Mouse (Mus musculus) kidney, postnatal 25 days (tissue): Measurements from ENCODE around the gene Dnajc25.

Source experiments
- DNase-seq, 2 experiments: peaks; one replicate each; pipeline ENCODE4 v3.0.0; 2021; ENCODE audit warnings: mixed read lengths in 2 of 2

Gene Dnajc25

DNA sequence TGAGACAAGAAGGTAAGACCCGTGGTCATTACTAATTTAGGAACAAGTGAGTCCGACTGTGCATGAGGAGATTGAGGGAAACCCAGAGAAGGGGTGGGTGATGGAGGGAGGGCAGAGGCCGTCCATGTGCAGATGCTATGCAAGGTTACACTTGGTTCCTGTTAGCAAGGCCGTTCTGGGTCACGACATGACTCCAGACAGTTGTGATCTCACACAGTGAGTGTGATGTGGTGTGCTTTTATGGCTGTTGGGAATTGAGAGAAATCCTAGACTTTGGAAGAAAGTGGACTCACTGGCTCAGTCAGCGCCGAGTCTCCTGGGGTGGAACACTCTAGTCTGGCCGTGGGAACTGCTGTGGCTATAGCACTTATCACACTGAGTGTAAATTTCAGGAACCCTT lies 11.3 kb downstream of the Dnajc25 start:
- DNase-seq = no peak

DNA sequence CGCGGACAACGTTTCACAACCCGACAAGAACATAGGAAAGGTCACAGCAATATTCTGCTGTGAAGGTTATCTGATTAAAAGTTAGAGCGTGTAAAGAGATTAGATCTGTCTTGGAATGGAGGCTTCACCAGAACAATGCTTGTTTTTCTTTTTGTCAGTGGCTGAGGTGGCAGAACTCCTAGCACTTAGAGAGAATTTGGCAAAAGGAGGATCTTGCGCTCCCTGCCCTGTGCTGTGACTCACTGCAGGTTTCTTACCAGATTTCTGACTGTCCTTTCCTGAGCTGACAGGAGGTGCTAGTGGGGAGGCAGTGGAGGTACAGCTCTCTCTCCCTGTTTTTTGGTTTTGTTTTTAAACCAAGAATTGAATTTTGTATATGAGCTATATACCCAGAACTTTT lies 12.2 kb downstream of the Dnajc25 start:
- DNase-seq = no peak

DNA sequence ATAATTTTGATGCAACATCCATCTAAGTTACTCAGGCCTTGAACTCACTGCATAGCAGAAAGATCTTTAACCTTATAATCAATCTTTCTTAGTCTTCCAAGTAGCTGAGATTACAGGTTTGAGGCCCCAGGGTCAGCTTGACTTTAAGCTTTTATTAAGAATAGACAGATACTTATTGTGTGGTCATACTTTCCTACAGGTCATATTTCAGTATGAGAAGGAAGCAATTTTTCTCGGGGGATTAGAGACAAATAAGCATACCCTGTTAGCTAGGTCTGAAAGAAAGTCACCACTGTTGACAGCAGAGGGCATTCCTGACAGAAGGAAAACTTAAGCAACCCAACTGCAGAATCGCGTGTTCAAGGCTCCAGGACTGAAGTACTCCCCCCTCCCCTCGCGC lies 13.1 kb downstream of the Dnajc25 start:
- no peak for DNase-seq

DNA sequence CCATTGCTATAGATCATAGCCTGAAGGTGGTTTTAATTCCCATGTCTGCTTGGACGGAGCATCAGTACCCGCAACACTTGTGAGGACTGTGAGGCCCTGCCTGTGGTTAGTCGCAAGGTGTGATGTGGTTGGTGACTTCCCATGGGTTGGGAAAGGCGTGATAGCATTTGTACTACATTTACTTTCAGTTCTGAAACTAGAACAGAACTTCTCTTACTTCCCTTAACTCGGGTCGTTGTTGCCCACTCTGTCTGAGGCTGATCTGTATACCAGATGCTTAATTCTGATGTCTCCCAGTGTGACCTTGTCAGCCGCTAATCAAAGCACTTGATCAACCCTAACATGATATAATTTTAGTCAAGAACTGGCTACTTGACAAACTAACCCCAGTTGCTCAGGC lies 14.3 kb downstream of the Dnajc25 start:
- DNase-seq = no peak

DNA sequence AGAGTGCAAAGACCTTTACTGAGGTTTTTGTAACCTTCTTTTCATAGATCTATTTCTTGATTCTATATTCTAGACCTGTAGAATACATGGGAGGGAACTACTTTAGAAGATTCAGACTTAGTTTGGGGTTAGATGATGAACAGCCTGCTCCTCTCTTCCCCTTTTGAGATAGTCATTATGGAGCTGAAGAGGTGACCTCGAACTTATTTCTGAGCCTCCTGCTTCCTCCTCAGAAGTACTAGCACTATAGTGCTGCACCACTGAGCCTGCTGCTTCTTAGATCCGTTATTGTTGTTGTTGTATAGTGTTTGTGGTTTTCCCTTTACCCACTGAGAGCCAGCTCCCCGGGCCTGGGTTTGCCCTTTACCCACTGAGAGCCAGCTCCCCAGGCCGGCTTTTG lies 14.8 kb downstream of the Dnajc25 start:
- no peak for DNase-seq

DNA sequence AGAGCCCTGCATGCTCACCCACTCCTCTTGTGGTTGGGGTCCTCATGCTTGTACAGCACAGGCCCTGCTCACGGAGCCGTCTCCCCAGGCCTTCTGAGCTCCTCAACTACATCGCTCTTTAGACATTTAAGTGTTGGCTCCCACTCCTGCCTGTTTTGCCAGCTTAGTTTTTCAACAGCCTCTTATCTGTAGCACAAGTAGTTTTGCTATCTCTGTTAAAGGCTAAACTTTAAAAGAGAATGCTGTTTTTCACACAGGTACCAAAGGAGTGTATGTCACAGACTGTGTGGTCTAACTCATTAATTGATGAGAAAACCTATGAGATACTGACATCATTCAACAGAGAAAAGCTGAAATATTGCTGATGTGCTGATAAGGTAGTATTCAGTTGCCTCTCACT lies 16.6 kb downstream of the Dnajc25 start:
- DNase-seq = no peak

DNA sequence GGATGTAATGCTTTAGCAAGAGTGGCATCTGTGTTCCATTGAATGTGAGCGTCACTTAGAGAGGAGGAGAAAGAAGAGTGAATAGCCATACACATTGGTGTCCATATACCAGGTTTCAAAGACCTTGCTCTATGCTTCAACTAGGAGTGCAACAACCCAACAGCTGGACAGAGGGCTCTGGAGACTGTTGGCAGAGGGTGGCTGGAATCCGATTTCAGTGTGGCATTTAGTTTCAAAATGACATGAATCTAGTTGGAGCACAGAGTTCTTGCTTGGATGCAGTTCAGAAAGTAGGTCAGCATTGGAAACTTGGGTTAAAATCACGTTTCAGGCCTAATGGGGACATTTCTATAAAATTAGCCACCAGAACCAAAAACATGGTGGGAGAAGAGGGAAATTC lies 20.3 kb downstream of the Dnajc25 start:
- DNase-seq = no peak

DNA sequence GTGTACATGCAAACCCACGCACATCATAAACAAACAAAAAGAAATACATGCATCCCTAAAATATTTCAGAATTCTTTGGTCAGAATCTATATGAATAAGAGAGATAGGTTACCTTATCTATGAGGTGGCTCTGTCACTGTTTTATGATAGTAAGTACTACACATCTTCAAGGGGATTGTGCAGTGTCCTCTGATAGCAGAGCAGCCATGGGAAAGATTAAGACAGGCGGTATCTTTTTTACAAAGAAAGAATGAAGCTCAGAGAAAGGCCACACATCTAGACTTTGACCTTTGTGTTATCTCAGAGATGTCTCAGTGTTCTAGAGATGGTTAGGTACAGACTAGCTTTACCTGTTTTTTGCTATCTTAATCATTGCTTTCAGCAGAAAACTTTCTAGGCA lies 22.1 kb downstream of the Dnajc25 start:
- no peak for DNase-seq

DNA sequence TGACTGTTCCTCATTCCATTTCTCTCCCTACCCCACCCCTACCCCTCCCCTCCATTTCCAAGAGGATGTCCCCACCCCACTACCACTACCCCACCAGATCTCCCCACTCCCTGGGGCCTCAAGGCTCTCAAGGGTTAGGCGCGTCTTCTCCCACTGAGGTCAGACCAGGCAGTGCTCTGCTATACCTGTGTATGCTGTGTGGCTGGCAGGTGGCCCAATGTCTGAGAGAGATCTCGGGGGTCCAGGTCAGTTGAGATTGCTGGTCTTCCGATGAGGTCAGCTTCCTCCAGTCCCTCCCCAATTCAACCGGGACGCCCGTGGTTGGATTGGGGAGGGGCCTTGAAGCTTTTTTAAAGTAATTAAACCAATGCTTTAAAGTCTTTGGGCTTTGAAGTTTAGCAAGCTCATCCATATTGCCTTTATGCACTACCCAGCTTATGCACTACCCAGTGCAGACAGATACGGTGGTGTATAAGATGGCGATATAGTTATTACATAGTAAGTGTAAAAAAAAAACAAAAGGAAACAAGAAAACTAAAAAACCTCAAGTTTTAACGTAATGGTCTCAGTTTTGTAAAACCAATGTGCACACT lies 39.6 kb downstream of the Dnajc25 start:
- DNase-seq = peak in 1 of 2 experiments; percentile 39

DNA sequence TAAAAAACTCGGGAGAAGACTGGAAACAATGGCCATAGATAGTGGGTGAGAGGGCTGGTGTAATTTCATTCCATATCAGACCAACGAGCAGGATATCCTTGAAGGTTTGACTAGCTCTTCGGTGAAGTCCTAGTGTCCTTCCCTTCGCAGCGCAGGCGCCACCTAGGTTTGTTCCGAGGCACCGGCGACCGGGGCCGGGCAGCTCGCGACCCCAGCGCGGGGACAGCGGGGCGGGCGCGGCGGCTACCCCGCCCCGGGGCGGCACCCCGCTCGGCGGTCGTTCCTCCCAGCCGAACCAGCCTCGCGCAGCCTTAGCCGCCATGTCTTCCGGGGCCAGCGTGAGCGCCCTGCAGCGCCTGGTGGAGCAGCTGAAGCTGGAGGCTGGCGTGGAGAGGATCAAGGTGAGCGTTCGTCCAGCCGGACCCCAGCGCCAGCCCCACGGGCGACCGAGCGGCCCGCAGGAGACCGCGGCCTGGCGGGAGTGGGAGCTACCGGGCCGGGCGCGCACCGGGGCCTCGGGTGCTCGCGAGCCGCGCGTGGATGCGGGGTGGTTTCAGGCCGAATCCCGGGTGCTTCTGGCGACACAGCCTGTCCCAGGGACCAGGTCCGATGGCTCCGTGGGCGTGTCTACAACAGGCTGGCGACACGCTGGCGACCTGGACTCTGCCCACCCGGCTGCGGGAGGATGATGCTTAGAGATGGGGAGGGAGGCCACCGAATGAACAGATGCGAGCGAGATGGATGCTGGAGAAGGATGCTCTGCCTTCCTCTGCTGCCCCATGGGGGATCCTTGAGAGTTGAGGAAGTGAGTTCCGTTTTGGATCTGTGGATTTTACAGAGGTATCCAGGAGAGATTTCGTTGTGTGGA lies 40.3 kb downstream of the Dnajc25 start, which contains the start of gene Gng10:
Gene Gng10, plus strand, starts transcription at position 171 of the 868 bp plus-strand sequence.
- DNase-seq = peak; percentile 61 to 82

DNA sequence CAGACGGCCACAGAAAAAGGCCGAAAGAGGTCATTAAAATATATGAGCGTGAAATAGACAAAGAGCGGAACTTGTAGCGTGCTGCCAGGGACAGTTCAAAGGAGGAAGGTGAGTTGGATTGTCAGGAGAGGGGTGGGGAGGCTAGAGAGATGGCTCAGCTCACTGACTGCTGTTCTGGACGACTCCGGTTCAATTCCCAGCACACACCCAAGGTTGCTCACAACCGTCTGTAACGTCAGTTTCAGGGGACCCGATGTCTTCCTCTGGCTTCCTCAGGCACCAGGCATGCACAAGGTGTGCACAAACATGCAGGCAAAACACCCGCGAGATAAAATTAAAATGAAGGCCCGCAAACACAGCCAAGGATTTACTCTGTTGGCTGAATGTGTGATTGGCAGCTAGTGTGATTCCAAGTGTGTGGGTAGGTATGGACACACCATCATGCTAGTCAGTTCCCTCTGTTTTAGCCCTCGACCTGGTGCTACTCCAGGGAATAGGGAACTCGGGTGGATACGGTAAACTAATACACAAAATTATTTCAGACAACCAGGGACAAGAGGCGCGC lies 41.0 kb downstream of the Dnajc25 start:
- no peak for DNase-seq

DNA sequence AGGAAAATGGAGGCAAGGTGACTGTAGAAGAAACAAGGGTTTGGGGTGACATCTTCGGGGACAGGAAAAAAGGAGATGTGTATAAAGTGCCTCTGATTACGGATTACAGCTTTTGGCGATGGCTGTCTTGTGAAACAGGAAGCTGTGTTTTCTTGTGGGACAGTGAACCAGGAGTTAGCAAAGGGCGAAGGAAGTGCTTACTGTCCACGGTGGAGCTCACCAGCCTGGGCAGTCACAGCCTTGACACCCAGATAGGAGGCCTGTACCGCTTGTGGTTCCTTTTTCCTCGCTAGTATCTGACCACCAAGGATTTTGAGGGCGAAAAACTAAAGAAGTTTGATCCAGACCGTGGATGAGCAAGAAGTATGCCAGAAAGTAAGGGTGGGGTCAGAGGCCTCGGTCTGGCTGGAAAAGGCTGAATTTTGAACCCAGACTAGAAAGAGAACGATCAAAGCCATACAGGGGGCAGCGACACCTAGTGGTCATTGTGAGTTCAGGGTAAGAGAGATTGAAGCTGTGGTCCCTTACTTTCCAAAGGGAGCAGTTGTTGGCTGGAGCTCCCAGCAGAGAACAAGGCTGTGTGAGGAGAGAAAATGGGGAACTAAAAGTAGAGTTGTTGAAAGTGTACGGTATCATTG lies 41.7 kb downstream of the Dnajc25 start:
- peak; percentile 62 to 84 for DNase-seq

DNA sequence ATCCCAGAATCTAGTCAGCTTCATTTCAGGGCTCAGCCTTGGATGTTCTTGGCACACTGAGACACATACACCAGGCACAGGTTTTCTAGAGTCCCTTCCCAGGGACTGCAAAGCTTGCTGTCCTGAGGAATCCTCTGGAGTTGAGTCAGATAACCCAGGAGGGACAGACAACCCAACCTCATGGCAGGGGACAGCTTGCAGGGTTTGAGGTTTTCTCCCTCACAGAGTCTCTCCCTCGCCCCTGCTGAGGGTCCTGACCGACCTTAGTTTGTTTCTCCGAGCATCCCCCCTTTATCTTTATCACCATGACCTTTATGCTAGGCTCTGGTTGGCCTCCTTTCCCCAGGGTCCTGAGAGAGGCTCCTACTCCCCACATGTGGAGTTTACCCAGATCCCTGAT lies 42.7 kb downstream of the Dnajc25 start:
- DNase-seq = no peak

DNA sequence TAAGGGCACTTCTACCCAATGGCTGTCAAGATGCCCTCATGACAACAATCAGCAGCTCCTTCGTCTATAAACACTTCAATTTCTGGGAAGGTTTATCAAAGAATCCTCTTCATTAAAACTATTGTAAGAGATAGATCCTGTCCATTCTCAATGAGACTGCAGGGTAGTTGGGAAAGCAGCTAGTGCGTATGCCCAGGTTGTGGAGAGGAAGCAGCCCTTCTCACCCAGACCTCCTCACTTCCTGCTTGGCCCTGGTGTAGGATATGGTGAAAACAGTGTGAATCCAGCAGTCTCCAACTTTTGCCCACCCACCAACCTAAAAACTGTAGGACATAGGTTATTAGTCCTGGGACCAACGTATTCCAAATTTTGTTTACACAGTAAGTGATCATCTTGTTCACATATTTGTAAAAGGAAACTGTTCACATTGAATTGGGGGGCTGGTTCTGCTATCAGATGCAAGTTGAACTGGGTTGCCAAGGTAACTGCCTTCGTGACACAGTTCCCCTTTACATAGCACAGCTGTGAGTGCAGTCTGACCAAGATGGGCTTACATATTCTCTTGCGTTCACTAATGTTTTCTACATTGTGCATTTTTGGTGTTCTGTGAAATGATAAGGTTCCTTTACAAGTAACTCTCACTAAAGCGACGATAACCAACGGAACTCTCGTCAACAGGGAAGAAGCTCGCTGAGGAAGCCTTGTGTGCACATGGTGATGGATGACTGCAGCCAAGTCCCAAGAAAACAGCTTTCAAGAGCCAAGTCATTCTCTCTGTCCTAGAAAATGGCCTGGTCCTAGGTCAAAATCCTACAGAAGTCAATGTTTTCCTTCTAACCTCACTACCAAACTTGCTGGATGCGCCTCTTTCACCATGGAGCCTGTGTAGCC lies 45.8 kb downstream of the Dnajc25 start:
- DNase-seq = no peak

DNA sequence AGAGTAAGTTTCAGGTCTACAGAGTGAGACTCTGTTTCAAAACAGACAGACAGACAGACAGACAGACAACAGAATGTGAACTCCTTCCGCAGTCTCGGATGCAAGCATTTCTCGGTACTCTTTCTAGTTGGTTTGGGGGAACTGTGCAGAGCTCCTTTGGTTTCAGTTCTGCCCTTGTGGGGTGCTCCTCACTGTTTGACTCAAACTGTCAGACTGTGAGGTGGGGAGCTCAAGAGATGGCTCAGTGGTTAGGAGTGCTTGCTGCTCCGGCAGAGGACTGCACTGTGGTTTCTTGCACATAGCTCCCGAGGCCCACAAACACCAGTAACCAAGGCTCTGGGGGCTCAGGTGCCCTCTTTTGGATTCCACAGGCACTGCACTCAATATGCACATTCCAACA lies 48.2 kb downstream of the Dnajc25 start:
- no peak for DNase-seq

DNA sequence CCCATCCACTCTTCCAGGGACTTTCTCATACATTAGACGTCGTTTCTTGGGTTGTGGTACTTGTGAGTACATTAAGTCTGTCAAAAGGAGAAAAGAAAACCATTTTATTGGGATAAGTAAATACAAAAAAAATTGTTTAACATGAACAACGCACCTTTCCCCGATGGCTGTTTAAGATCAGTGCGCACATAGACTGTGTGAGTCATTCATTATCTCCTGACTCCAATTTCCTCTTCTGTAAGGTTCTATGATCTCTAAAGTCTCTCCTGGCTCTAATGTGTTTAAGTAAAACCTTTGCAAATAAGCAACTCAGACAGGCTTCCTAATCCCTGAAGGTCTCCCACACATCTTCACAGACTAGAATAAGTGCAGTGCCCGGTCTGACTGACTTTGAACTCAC lies 49.0 kb downstream of the Dnajc25 start:
- DNase-seq = no peak

DNA sequence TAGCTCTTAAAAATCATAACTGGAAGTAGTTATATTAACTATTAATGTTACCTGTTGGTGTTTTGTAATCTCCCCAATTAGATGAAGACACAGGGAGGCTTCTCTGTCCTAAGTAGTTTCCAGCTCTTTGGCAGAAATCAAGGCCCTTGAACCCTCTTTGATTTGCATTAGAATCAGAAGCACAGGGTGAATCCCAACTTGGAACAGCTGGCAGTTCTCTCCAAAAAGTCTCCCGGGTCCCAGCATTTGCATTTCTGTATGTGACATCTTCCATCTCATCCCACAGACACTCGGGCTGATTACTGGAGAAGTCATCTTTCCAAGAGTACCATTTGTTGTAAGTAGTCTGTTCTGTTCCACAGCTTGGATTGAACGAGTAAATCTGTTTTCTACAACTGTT lies 52.4 kb downstream of the Dnajc25 start:
- DNase-seq = no peak

DNA sequence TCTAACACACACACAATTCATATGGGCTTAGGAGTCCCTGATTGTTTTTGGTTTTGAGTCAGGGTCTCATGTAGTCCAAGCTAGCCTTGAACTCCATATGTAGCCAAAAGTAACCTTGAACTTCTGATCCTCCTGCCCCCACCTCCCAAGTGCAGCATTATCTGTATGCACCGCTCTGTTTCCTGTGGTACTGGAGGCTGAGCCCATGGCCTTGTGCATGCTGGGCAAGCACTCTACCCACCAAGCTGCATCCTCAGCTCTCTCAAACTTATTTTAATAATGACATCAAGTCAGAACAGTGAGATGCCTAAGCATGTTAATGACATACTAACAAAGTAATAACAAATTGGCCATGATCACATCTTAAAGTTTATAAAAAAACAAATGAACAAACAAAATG lies 56.2 kb downstream of the Dnajc25 start:
- no peak for DNase-seq

DNA sequence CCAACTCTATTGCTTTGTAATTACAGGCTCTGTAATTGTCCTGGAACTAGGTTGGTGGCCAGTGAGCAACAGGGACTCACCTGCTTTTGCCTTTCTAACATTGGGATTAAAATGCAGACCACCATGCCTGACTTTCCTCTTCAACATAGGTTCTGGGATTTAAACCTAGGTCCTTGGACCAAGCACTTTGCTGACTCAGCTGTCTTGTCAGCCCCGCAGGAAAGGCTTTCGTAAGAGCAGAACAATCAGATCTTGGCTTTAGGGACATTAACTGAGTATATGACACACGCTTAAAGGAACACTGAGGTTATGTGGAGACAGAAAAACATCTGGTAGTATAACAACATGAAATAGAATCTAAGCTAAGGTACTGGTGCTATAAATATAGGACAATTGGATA lies 63.1 kb downstream of the Dnajc25 start:
- no peak for DNase-seq

DNA sequence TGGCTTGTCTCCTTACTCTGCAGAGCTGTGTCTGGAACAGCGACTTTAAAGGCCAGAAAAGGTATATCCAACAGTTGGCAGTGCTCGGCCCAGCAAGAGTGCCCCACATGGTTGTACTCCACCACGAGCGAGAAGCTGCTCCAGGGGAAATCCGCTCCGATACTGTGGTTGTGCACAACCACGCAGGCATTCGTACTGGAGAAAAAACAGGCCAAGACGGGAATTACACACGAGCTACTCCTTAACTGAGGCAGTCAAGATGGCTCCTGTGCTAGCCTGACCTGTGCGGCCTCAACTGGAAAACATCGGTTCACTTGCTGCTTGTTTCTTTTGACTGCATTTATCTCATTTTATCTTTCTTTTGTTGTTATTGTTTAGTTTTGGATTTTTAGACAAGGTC lies 67.7 kb downstream of the Dnajc25 start:
- no peak for DNase-seq

DNA sequence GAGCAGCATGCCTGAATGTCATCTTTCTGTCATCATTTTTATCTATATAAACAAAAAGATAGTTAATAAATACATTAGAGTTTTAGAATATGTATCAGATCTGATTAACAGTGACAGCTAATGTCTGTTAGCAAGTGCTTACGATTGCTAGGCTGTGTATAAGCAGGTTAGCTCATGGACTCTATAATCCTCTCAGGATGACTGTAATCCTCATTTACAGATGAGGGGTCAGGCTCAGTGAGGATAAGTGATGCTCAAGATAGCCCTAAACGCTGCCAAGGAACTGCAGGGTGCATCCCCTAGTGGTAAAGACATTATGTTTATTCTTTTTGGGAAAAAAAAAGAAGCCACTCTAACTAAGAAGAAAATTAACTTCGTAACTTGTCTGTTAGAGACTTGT lies 74.4 kb downstream of the Dnajc25 start:
- no peak for DNase-seq
